Mouse (Mus musculus): Measurements from ENCODE around the gene Wee2.
A peak's percentile ranks its signal among the peaks of the same experiment; 100 is the strongest.

Gene Wee2

DNA sequence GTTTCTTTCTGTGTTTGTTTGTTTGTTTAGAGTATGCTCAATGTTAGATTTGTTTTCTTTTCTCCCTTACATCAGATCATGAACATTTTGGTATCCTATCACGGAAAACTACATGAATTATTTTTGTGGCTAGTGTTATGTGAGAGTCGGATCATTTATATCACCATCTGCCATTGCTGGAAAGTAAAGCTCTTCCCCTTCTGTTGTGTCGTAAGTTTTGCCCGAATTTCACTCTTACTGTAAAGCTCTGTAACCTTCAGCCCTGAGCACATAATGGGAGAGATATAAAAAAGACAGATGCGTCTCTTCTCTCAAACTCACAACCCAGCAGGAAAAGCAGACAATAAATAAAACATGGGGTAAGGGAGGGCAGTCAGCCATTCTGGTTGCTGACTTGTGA lies at the start of gene Wee2:
Gene Wee2, plus strand, starts transcription at position 153 of the 400 bp plus-strand sequence.
- no peak for DNase-seq (ENCODE audit: low read depth)

DNA sequence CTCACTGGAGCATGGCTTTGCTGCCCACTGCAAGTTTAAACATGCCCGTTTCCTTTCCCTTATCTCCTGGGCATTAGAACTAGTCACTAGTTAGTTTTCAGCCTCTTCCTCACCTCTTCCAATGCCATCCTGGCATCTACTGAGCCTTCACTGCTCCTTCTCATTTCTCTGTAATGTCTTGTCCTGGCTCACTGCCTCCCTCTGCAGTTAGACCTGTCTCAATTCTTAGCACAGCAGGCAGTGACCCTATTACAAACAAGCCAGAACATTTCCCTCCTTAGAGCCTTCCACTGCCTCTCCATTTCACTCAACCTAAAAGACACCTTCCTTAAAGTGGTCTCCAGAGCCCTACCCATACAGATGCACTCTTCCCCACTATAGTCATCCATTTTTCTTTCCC lies 47.9 kb upstream of the Wee2 start:
- DNase-seq (ENCODE audit: low read depth): no peak

DNA sequence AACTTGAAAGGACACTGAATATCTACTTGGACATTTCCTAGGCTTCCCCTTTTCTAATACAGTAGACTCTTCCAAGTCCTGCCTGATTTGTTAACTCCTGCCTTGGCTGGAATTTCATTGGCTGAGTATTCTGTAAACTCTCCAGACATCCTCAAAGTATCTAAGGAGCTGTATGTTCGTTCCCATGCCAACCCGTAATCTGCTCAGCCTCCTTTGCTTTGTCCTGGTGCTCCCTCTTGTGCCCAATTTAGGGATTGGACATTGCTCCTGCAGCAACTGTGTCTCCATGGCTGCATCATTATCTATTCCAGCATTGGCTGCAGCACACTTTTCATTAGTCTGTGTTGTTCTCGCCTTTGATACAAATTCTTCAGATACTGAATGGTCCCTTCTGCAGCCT lies 45.7 kb upstream of the Wee2 start:
- DNase-seq (ENCODE audit: low read depth): peak; percentile 66

DNA sequence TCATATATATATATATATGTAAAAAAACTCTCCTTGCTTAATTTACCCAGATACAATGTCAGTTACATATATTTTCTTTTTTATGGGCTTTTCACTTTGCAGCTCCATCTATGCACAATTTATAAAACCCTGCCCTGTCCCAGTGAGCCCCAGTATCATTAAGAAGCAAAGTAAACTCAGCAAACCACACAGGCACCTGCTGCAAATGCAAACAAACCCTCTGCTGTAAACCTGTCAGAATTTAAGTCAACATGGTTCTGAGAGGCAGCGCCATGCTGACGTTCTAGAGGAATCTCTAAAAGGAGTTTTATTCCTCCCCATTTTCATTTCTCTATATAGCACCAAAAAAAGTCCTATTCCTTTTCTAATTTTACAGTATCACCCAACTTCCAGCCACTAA lies 36.9 kb upstream of the Wee2 start:
- no peak for DNase-seq (ENCODE audit: low read depth)

DNA sequence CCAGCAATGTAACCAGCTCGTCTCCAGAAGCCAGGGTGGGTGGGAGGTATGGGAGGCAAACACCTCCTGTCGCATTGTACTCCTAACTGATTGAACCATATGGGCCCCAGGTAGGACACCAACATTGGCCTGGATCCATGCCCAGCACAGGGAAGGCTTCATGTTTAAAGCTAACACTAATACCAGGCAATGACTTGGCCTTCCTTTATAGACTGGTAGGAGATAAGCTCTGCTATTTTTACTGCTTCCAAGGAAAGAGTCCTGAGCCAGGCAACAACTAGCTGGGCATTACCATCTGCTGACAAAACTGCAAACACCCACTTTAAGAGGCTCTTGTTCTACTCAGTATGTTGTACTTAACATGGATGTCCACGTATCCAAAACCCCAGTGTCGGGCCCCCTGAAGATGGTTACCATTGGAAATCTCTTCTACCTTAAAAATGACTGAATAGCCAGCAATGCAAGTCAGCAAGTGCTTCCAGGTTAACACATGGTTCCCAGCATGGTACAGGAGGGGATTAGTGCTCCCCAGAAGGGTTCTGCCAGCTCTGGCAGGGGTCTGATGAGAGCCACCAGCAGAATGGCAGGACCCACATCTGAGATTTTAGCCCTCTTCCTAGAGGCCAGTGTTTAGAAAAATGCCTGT lies 35.1 kb upstream of the Wee2 start:
- DNase-seq (ENCODE audit: low read depth): no peak

DNA sequence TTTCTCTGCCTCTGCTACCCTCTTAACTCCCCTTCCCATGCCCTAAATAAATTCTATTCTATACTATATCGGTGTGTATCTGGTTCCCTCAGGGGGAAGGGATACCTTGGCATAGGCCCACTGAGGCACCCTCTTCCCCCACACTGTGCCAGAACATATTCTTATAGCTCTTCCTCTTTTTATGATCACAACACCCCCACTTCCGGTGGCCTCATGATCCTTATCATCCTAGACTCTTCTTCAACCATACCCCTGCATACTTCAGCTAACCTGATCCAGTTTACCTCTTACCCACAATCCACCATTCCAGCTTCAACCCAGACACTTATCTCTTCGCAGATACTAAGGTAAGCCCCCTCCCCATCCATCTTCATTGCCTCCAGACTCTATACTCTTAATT lies 27.8 kb upstream of the Wee2 start:
- DNase-seq (ENCODE audit: low read depth): no peak

DNA sequence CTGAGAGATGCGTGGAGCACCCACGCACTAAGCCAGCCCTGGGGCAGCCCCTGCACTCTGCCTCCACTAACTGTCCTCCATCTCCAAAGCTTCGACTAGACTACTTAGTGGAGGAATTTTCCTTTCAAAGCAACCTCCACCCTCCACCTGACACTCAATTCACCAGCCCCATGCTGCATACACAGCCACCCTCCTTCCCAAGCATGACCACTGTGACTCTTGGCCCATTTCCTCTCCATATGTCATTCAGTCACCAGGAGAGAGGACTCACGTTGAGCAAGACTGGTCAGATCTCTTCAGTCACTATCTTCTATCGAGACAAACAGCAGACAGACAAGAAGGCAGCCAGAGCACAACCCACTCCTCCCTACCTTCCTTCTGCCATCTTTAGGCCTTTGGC lies 25.8 kb upstream of the Wee2 start:
- DNase-seq (ENCODE audit: low read depth): no peak

DNA sequence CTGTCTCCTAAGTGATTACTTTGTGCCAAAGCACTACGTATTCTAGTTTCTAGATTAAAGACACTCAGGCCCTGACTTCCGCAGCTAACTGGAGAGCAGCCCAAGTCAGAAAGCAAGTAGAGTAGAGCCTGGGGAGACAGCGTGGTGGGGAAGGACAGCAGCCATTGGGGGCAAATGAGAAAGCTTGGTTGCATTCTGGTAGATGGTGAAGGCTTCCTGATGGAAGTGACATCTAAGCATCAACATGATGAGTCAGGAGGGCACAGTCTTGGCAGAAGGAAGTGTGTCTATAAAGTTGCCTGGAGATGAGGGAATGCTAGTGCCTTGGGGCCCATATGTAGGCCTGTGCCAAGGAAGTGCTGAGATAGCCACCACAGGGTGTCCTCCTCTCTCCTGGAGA lies 25.3 kb upstream of the Wee2 start:
- DNase-seq (ENCODE audit: low read depth): no peak

DNA sequence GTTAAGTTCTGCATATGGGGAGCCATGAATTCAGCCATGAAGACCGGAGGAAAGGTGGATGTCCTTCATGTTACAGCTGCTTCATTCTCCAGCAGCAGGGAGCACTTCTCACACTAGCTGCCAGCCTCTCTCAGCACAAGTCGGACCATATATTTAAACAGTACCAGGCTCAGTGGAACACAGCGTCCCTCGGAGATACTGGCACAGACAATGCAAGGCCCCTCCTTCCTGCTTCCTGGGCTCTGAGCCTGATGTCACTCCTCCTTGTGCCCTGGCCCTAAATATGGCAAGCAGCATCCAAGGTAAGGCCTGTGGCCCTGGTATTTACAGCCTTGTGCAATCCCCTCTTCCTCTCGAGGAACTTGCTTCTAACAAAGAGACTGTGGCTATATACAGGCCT lies 23.1 kb upstream of the Wee2 start:
- no peak for DNase-seq (ENCODE audit: low read depth)

DNA sequence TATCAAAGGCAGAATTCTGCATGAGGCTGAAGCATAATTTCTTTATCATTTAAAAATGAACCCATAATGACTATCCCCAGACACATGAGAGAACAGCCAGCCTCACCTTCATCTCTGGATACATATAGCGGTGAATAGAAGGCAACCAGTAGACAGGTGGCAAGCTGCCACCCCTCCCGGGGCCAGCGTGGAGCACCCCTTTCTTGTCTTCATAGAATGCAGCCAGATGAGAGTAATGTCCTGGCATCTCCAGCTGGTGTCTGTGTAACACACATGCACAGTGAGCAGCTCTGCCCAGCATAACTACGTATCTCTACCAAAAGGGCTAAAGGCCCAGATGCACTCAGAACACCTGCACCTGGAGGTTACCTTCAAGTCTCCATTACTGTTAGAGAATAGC lies 20.5 kb upstream of the Wee2 start:
- no peak for DNase-seq (ENCODE audit: low read depth)

DNA sequence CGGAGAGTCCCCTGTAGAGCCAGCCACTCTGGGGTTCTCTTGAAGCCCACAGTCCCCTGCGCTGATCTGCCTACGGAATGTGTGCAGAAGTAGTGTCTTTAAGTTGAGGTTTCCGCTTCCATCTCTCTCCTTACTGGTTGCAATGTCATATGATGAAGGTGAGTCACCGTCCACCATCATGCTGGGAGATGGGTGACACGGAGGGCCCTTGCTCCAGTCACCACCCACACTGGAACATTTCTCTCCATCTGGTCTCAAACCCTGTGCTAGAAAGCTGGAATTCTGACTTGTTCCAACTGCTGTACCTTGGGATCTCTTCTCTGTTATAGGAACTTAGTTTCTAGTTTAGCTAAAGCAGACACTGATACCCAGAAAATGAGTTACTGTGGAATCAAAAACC lies 17.8 kb upstream of the Wee2 start:
- no peak for DNase-seq (ENCODE audit: low read depth)

DNA sequence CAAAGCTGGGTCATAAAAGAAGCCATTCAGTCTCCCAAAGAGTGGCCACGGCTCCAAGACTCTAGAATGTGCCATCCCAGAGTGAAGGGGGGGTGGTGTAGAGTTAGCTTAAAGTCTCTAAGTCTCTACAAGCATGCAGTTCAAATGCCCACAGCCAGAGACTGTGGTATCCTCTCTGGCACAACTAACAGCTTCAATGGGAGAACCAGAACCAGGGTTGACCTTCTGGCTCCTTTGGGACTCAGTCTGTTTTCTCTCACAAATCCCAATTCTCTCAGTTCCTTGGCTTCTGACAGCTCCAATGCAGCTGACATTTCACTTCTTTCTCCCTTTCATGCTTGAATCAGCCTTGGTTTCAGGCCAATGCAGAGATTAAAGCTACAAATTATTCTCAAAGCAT lies 15.9 kb upstream of the Wee2 start:
- no peak for DNase-seq (ENCODE audit: low read depth)

DNA sequence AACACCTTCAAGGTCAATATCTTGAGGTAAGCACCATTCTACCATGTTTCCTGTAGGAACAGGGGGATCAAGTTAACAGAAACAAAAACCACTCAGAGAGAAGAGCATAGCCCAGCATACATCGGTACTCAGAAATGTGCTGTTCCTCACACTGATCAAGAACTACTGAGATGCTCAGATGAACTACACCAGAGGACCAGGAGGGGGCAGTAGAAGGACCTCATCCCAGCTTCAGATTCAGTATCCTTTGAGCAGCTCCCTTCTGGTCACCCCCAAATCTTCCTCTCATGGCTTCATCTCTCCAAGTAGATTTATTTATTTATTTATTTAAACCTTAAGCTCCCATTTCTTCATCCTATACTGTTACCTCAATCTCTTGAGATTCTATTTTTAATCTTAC lies 15.1 kb upstream of the Wee2 start:
- DNase-seq (ENCODE audit: low read depth): peak; percentile 72

DNA sequence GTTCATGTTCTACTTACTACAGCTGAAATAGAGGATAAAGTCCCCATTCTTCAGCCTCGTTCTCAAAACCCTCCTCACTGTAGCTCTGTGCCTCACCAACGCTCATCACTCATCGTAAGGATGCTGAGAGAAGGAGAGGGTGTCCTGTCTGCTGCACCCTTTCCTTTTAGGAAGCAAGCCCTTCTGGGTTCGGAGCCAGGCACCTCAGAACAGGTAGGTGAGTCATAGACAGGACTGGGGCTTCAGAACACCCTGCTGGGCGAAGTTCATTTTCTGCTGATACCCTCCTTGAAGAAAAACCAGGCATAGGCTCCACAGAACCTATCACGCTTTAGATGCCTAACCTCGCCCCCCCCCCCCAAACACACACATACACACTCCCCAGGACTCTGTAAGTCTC lies 11.4 kb upstream of the Wee2 start:
- no peak for DNase-seq (ENCODE audit: low read depth)

DNA sequence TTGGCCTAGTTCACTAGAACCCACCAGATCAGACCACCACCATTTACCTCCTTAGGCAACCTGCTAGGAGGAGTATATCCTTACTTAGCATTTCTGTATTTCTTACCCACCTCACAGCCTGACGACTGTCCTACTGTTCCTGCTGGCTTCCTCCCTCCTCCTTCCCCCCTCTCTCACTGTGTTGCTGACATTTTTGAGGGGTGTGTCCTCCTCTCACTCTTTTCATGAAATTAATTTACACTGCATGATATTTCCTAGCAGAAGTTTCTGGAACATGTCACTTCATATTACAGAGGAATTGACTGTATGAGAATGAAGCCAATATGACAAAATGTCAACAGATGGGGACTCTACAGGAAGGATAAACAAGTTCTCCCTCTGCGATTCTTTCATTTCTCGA lies 10.2 kb upstream of the Wee2 start:
- DNase-seq (ENCODE audit: low read depth): no peak

DNA sequence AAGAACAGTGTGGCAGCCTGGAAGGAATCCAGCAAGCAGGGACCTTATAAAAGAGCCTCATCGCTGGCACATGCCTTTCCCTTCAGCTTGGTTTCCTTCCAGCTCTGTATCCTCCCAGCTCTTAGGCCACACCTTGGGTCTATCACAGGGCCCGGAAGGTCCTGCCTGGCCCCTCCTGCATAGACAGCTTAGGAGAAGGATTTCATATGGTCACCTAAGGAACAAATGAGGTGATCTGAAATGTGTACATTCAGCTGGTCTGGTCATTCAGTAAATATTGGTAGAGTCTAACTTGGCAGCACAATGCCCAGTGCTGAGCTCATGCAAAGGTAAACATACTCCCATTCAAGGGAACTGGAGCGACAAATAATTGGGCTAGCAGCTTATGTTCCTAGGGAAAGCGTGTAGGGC lies 9.4 kb upstream of the Wee2 start:
- DNase-seq (ENCODE audit: low read depth): no peak

DNA sequence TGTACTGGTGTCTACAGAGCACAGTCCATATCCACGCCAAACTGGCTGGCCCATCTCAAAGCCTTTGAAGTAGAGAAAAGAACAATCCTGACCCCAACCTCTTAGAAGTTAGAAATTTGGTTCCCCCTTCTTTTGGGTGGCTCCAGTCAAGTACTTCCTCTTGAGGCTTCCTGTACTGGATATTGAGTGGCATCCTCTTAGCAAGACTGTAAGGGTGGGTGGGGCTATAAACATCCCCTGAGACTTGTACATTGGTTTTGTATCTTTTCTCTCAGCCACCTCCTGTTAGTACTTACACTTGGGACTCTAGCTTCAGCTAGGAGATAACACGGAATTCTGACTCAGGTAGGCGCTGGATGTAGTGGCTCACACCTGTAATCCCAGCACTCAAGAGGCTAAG lies 8.6 kb upstream of the Wee2 start:
- peak; percentile 57 for DNase-seq (ENCODE audit: low read depth)

DNA sequence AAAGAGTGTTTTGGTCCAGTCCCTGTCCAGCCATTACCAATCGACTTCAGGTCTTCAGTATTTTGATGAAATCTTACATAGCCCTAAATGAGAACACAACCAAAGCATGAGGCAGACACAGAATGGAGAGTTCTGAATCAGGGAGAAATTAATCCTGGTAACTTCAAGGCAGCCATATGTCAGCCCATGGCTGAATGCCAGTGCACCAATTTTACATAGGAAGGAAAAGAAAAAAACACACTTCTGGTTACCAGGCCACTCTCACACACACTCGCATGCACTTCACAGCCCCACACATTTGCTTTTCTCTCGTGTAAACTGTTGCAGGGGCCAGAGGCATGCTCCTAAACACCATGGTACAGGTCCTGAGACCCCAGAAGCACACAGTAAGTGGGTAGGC lies 8.0 kb upstream of the Wee2 start:
- DNase-seq (ENCODE audit: low read depth): no peak

DNA sequence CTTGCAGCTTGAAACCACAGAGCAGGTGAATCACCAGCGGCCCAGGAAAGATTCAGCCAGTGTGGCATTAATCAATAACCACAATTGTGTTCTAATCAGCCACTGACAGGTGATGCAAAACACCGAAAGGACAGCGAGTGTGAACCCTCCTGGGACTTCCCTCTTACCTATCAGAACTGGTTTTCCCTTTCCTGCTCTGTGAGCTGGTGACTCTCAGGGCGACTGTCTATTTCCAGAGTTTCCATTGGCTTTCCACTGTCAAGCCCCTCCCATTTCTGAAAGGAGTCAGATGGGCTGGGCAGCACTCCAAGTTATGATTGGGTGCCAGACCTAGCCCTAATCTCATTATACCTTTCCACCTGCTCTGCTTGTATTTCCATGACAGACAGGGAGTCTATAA lies 7.5 kb upstream of the Wee2 start:
- DNase-seq (ENCODE audit: low read depth): no peak

DNA sequence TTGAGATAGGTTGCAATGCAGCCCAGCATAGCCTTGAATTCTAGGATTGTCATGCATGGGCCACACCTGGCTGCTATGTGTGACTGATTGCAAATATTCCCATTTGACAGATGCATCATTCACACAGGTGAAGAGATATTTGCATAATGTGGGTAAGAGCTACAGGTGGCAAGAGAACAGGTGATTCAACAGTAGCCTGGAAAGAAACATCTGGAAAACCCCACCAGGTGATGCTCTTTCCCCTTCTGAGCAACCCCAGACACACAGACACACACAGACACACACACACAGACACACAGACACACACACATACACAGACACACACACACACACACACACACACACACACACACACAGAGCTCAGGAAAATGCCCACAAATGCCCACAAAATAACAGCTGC lies 7.1 kb upstream of the Wee2 start:
- no peak for DNase-seq (ENCODE audit: low read depth)

DNA sequence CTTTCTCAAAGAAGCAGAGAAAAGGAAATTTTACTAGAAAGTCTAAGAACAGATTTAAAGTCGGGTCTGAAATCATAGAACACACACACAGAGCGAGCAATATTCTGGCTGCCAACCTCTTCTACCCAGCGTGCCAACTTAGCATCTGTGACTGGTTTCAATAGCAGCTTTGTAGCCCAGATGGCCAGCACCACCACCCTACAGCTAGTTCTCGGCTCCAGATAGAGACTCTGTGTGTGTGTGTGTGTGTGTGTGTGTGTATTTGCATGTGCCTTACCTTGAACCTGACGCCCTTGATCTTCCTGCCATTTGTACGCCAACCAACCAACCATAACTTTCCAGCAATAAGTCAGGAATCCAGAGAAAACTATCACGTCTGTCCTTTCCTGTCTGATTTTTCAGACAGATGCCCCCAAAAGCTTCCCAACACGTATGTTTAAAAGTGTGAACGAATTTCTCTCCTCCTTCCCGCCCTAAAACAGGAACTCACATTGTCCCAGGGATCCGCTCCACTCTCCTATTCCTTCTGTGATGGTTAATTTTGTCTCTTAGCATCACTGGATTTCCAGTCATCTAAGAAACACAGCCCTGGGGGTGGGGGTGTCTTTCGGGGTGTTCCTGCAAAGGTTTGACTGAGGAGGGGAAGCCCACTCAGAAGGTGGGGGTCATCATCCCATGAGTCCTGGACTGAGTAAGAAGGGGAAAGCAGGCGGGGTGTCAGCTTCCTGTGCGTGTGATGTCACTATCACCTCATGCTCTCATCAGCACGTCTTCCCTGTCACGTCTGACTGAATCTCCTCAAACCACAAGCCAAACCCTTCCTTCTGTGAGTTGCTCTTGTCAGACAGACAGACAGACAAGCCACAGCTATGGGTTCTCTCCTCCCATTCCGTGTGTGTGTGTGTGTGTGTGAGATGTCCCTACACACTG lies 6.3 kb upstream of the Wee2 start:
- DNase-seq (ENCODE audit: low read depth): no peak

DNA sequence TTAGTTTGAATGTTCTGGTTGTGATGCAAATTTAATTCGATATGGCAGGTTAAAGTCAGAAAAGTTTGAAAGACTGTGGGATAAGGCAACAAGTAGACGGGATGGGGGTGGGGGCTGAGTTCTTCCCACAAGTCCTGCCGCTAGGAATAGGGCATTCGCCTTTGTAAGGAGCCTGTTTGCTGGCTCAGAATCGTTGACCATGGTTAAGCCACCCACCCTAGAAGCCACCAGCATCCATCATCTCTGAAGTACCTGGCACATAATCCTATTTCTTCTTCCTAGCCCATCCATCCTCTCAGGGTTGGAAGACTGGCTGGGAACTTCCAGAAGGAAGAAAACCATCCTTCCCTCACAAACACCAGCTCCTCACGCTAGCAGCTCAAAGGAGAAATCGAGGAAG lies 4.2 kb upstream of the Wee2 start:
- no peak for DNase-seq (ENCODE audit: low read depth)

DNA sequence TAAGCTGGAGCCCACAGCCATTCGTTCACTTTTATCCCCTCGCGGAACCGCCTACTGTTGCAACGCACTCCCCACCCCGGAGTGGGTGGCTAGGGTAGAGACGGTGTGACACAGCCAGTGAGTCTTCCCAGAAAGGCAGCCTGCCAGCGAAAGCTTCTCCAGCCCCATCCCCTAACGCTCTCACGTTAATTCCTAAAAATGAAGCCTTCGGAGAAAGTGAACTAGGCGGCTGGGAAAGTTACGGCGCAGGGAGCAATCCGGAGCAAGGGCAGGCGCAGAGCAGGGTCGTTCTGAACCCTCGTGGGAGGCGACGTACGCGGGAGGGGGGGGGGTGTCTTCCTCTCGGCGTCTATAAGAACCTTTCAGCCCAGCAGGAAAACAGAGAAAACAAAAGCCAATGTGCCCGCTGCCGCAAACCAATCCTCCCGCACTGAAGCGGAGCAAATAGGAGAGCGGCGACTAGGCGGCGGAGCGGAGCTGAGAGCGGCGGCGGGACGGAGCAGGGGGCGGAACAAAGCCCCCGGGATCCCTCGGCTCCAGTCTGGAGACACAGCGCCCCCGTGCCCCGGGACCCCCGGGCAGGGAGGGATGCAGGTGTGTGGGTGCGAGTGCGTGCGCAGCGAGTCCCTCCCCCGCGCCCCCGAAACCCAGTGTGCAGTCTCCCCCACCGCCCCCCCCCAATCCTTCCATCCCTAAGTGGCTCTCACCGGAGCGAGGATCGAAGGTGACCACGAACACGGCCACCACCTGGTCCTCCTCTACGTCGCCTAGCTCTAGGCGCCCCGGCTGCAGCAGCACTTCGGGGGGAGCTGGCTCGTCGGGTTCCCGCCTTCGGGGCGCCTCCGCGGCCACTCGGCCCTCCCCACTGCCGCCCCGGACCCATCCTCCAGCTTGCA lies 3.5 kb upstream of the Wee2 start:
- DNase-seq (ENCODE audit: low read depth): no peak

Measured in 416B (cell line).